Mouse (Mus musculus) hindbrain, embryonic 13.5 days (tissue): ENCODE data around the gene Cd274. TPM values are rescaled to one million over a fixed set of nuclear protein-coding genes. Genes with fewer than 3 reads are reported as not detected.
"Not testable (repeated sequence)": the region's sequence is repeated elsewhere in the genome, so short reads cannot be mapped to it uniquely, and the experiment has no call there.

Experiments used
- ATAC-seq: fragments of 200-750 bp; cut with Nextera tagmentation; 2 replicates; pipeline ENCODE4 v1.8.0; 2017; ENCODE audit warnings: moderate TSS enrichment; ENCODE audit not compliant: low FRiP score
- H3K27ac ChIP-seq: fragments of 300-500 bp; sonication (generic); 2 replicates; pipeline ENCODE4 v1.5.1; 2015; ENCODE audit warnings: inconsistent platforms, mild to moderate bottlenecking, moderate library complexity
- H3K27me3 ChIP-seq: fragments of 300-500 bp; sonication (generic); 2 replicates; pipeline ENCODE4 v1.6.1; 2015; ENCODE audit warnings: mild to moderate bottlenecking, inconsistent platforms
- H3K36me3 ChIP-seq: fragments of 300-500 bp; sonication (generic); 2 replicates; pipeline ENCODE4 v1.6.1; 2015; ENCODE audit warnings: mild to moderate bottlenecking, inconsistent platforms
- H3K4me1 ChIP-seq: fragments of 300-500 bp; sonication (generic); replicated peaks from 2 replicates; pipeline ENCODE4 v1.6.1; 2015; ENCODE audit warnings: inconsistent platforms
- H3K4me2 ChIP-seq: fragments of 300-500 bp; sonication (generic); 2 replicates; pipeline ENCODE4 v1.6.1; 2015; ENCODE audit warnings: inconsistent platforms, mild to moderate bottlenecking, moderate library complexity
- H3K4me3 ChIP-seq: fragments of 300-500 bp; sonication (generic); 2 replicates; pipeline ENCODE4 v1.5.1; 2015; ENCODE audit warnings: mild to moderate bottlenecking, inconsistent platforms
- H3K9ac ChIP-seq: fragments of 300-500 bp; sonication (generic); 2 replicates; pipeline ENCODE4 v1.6.1; 2015; ENCODE audit warnings: mild to moderate bottlenecking, inconsistent platforms
- H3K9me3 ChIP-seq: fragments of 300-500 bp; sonication (generic); 2 replicates; pipeline ENCODE4 v1.6.1; 2016; ENCODE audit warnings: inconsistent platforms
- WGBS: fragments of 180-500 bp; shearing (Covaris S2); methylation state at CpG from one replicate; pipeline ENCODE4 v1.1.7; 2015; 5-methylcytosine and 5-hydroxymethylcytosine counted together
- polyA plus RNA-seq: library from polyadenylated mRNA; unstranded; fragments of >200 nt; fragmentation: Nextera tagmentation; extraction: Ambion mirVana; gene quantifications from 2 replicates; pipeline ENCODE4 v1.2.1, GENCODE M21; 2015

The Cd274 gene
- polyA plus RNA-seq, 1 experiment from 2014 or later, result 0.38 TPM

DNA sequence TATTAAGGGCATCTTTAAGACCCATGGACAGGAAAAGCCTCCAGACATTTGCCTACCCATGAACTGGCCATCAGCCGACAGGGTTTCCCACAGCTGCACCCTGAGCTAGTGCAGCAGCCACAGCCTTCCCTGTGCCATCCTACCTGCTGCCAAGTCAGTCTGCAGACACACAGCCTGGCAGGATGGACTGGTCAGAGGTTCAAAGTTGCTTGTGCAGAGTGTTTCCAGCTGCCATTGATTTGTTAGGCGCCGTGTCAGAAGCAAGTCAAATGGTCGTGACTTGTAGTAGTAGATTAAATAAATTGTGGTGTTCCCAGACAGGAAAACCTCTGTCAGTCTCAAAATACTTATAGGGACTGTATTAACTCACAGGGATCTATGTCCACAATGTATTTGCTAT, 36.0 kb downstream of the Cd274 start:
- H3K9me3 ChIP-seq, result peaks cover 8% of the 10 kb centered on the region
- no peaks in the 10 kb centered on the region for H3K36me3 ChIP-seq
- H3K27ac ChIP-seq, result no peak overlapping the region
- no peak overlapping the region for H3K9ac ChIP-seq
- WGBS, result 94% methylated on average over 4 of the region's 4 CpGs
- no peaks in the 10 kb centered on the region for H3K27me3 ChIP-seq
- H3K4me1 ChIP-seq, result peaks cover 7% of the 10 kb centered on the region; the same call in 1 of the 2 replicates
- no peak for ATAC-seq
- no peak overlapping the region for H3K4me3 ChIP-seq
- H3K4me2 ChIP-seq, result no peak overlapping the region

- Histone ChIP-seq H3K27ac (no peak overlapping the region), H3K9me3 (peaks cover 6% of the 10 kb centered on the region; the same call in 1 of the 2 replicates), H3K9ac (no peak overlapping the region), H3K4me2 (no peak overlapping the region), H3K36me3 (no peaks in the 10 kb centered on the region), H3K27me3 (no peaks in the 10 kb centered on the region), H3K4me3 (no peak overlapping the region), H3K4me1 (peaks cover 7% of the 10 kb centered on the region; the same call in 1 of the 2 replicates)
- ATAC-seq, result no peak
- WGBS, result 49% methylated on average over 2 of the region's 2 CpGs
Measured at GRCm38 (mm10) chr19:29405388-29405787, 38.1 kb downstream of the Cd274 start.

DNA sequence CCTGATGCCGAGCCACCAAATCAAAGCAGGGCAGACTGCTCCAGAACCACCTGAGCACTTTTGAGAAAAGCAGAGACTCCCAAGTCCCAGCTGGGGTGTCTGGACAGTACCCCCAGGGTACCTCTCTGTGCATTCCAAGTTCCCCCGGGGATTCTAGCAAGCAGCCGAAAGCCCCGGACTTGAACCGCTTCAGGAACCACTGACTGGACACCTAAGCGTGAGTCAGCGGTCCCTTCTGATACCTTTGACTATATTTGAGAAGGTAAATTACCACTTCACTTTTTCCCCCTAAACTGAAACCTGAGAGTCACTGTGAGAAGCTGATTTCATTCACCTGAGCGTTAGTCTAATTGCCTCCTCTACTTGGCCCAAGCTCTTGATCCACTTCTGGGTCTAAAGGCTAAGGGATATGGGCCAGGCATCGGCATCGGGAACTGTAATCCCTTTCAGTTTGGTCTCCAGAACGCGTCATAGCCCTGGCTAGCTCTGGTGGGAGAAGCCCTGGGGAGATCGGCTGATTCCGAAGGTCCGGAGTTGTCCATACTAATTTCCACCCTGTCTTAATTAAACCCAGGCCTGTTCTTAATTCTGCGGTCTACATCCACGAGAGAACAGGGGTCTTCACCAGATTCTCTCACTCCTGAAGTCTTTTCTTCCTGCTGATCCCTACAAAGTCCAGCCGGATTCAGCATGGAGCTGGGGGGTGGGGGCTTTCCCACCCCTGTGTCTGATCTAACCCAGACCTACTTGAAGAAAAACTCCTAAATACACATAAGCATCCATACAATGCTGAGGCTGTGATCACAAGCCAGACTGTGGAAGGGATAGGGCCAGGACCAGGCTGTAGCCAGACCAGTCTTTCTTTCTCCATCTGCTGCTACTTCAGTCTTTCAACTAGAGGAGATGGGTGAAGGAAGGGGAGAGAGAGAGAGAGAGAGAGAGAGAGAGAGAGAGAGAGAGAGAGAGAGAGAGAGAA, 39.1 kb downstream of the Cd274 start:
- Histone ChIP-seq H3K9me3 (0 out of 2 replicates have a peak, but pooled peaks cover 1% of the 10 kb centered on the region), H3K4me1 (peaks cover 7% of the 10 kb centered on the region; the same call in 1 of the 2 replicates), H3K27me3 (no peaks in the 10 kb centered on the region), H3K36me3 (no peaks in the 10 kb centered on the region), H3K27ac (no peak overlapping the region), H3K9ac (no peak overlapping the region), H3K4me2 (no peak overlapping the region), H3K4me3 (no peak overlapping the region)
- no peak for ATAC-seq
- WGBS, result 80% methylated on average over 18 of the region's 18 CpGs

- WGBS, result 91% methylated on average over 4 of the region's 4 CpGs
- Histone ChIP-seq H3K27me3 (no peaks in the 10 kb centered on the region), H3K4me1 (0 out of 2 replicates have a peak, but pooled peaks cover 3% of the 10 kb centered on the region), H3K36me3 (no peaks in the 10 kb centered on the region), H3K9ac (no peak within 1 kb of the TSS), H3K27ac (no peak within 1 kb of the TSS), H3K4me2 (no peak within 1 kb of the TSS), H3K4me3 (no peak within 1 kb of the TSS), H3K9me3 (no peaks in the 10 kb centered on the region)
- no peak for ATAC-seq
Measured at GRCm38 (mm10) chr19:29410619-29411018, 43.4 kb downstream of the Cd274 start, which contains the start of gene Pdcd1lg2. Gene Pdcd1lg2 (plus strand): TSS chr19:29410919.

DNA sequence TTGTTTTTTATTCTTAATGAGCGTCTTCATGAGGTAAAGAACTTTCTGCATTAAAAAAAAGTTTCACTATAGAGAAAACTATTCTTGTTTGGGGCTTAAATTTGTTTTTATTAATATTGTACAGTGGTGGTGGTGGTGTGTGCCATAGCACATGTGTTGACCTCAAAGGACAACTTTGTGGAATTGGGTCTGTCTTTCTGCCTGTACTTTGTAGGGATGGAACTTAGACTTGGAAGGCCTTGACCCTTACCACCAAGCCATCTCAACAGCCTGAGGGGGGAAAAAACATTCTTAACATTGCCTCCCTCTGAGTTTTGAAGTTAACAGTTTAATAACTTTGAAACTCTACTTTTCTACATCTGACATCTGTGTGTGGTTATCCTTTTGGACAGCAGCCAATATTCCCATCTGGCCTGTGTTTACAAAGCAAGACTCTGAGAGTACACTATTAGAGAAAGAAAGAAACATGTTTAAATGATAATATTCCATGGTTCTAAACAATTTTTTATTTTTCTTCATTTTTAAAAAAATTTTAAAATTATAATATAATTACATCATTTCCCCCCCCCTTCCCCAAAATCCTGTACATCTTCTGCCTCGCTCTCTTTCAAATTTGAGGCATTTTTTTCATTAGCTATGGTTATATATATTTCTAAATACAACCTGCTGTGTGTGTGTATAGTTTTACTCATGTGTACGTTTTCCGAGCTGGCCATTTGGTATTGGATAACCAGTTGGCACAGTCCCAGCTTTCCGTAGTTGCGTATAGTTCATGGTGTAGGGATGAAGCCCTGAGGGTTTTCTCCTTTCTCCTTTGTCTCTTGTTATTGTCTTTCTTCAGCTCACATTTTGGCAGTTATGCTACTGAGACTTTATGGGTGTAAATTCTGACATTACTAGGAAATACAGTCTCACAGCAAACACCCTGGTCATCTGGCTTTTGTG, 45.5 kb downstream of the Cd274 start:
- 74% methylated on average over 6 of the region's 6 CpGs for WGBS
- H3K4me1 ChIP-seq, result 0 out of 2 replicates have a peak, but pooled peaks cover 3% of the 10 kb centered on the region
- H3K27ac ChIP-seq, result no peak overlapping the region
- H3K4me3 ChIP-seq, result no peak overlapping the region
- H3K4me2 ChIP-seq, result no peak overlapping the region
- H3K27me3 ChIP-seq, result no peaks in the 10 kb centered on the region
- H3K36me3 ChIP-seq, result no peaks in the 10 kb centered on the region
- no peak overlapping the region for H3K9ac ChIP-seq
- H3K9me3 ChIP-seq, result no peaks in the 10 kb centered on the region
- no peak for ATAC-seq

DNA sequence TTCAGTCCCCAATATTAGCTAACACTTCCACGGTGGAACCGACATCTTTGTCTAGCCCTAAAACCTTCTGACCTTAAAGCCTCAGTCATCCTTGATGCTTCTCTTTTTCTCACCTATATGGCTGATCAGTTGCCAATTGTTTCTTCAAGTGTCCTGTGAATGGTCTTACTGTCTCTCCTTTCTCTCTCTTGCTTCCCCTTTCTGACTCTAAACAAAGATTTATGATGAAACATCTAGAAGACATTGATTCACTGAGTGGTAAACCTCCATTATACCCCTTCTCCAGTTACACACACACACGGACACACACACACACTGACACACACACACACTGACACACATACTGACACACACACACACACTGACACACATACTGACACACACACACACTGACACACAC, 47.3 kb downstream of the Cd274 start:
- ATAC-seq, result no peak
- H3K4me1 ChIP-seq, result 0 out of 2 replicates have a peak, but pooled peaks cover 3% of the 10 kb centered on the region
- no peak overlapping the region for H3K4me3 ChIP-seq

DNA sequence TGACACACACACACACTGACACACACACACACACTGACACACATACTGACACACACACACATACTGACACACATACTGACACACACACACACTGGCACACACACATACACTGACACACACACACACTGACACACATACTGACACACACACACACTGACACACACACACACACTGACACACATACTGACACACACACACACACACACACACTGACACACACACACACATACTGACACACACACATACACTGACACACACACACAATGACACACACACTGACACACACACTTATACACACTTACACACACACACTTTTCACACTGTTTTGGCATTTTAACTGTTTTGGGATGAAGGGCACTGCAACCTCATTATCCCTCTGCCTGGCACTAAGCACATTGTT, 47.7 kb downstream of the Cd274 start:
- H3K9ac ChIP-seq, ATAC-seq: not testable (repeated sequence)

More for the DNA sequence above, 47.3 kb downstream of the Cd274 start:
- no peaks in the 10 kb centered on the region for H3K36me3 ChIP-seq
- 91% methylated on average over 3 of the region's 3 CpGs for WGBS
- no peak overlapping the region for H3K9ac ChIP-seq
- H3K9me3 ChIP-seq, result no peaks in the 10 kb centered on the region
- H3K4me2 ChIP-seq, result no peak overlapping the region
- no peak overlapping the region for H3K27ac ChIP-seq
- no peaks in the 10 kb centered on the region for H3K27me3 ChIP-seq

DNA sequence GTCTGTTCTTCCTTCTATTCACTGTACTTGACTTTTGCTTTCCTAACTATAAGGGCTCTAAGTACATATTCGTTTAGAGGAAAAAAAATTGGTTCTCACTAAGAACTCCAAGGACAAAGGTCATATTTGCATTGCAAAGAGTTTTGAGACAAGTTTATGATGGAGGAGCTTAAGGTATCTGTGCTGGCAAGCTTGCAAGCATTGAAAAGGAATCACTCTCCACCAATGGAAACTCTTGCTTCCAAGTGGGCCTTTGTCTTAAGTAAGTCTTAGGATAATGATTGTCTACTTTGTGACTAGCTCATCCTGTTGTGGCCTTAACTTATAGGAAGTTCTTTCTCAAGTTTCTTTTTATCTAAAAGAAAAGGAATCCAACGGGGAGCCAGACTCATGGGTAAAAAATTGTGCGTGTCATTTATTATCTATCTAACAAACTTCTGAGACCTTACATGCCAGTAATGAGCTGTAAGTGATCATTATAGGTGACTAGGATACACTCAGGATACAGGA, 49.2 kb downstream of the Cd274 start:
- H3K36me3 ChIP-seq, result no peaks in the 10 kb centered on the region
- 83% methylated on average over 3 of the region's 3 CpGs for WGBS
- ATAC-seq, result no peak

More for the DNA sequence above, 47.7 kb downstream of the Cd274 start:
- H3K27me3 ChIP-seq, H3K9me3 ChIP-seq, H3K27ac ChIP-seq, H3K4me2 ChIP-seq, H3K4me3 ChIP-seq, H3K36me3 ChIP-seq, H3K4me1 ChIP-seq: not testable (repeated sequence)

DNA sequence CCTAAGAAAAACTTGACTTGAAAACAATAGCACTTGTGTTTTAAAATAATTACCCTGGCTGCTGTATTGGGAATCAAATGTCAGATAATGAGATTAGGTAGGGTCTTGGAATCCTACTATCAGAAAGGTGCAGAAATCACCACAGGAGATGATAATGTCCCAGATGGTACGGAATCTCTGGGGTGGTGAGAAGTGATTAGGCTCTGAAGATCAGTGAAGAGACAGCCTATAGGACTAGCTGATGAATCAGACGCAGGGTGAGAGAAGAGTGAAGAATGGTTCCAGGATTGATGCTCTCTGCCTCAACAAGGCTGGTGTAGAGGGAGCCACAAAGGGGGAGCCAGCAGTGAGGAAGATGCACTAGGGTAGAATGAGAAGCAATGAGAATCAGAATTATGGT, 49.9 kb downstream of the Cd274 start:
- no peak overlapping the region for H3K4me2 ChIP-seq
- H3K4me1 ChIP-seq, result 0 out of 2 replicates have a peak, but pooled peaks cover 3% of the 10 kb centered on the region
- H3K4me3 ChIP-seq, result no peak overlapping the region
- 79% methylated on average over 2 of the region's 2 CpGs for WGBS
- no peak overlapping the region for H3K9ac ChIP-seq
- H3K36me3 ChIP-seq, result no peaks in the 10 kb centered on the region
- no peak for ATAC-seq
- H3K9me3 ChIP-seq, result no peaks in the 10 kb centered on the region
- no peak overlapping the region for H3K27ac ChIP-seq
- H3K27me3 ChIP-seq, result no peaks in the 10 kb centered on the region

More for the DNA sequence above, 49.2 kb downstream of the Cd274 start:
- Histone ChIP-seq H3K27ac (no peak overlapping the region), H3K4me3 (no peak overlapping the region), H3K4me2 (no peak overlapping the region), H3K9ac (no peak overlapping the region), H3K9me3 (no peaks in the 10 kb centered on the region), H3K4me1 (0 out of 2 replicates have a peak, but pooled peaks cover 3% of the 10 kb centered on the region), H3K27me3 (no peaks in the 10 kb centered on the region)

GRCm38 (mm10) chr19:29417894-29418293, 50.6 kb downstream of the Cd274 start:
- ATAC-seq, result no peak

GRCm38 (mm10) chr19:29418661-29419115, 51.4 kb downstream of the Cd274 start:
- no peak overlapping the region for H3K27ac ChIP-seq
- no peak for ATAC-seq
- no peak overlapping the region for H3K9ac ChIP-seq
- no peak overlapping the region for H3K4me2 ChIP-seq
- no peak overlapping the region for H3K4me3 ChIP-seq
- no peaks in the 10 kb centered on the region for H3K27me3 ChIP-seq
- no peaks in the 10 kb centered on the region for H3K36me3 ChIP-seq
- H3K4me1 ChIP-seq, result no peaks in the 10 kb centered on the region
- WGBS, result 30% methylated on average over 9 of the region's 9 CpGs
- H3K9me3 ChIP-seq, result no peaks in the 10 kb centered on the region

More at GRCm38 (mm10) chr19:29417894-29418293, 50.6 kb downstream of the Cd274 start:
- Histone ChIP-seq H3K9ac (no peak overlapping the region), H3K36me3 (no peaks in the 10 kb centered on the region), H3K27ac (no peak overlapping the region), H3K27me3 (no peaks in the 10 kb centered on the region), H3K4me3 (no peak overlapping the region), H3K9me3 (no peaks in the 10 kb centered on the region), H3K4me1 (0 out of 2 replicates have a peak, but pooled peaks cover 3% of the 10 kb centered on the region), H3K4me2 (no peak overlapping the region)
- 71% methylated on average over 2 of the region's 2 CpGs for WGBS
